Mouse (Mus musculus): ENCODE measurements around the gene Vmn1r191. TPM values are rescaled to one million over a fixed set of nuclear protein-coding genes. Genes with fewer than 3 reads are reported as not detected.

Gene Vmn1r191
- polyA plus RNA-seq, 1 experiment from 2014 or later = not detected

Small RNAs within 50 kb of the gene (microRNA-seq; reads per million reads assigned to microRNA genes)
- gene Gm23282 (not detected), gene Gm25084 (not detected)

Other genes starting within 250 kb of the Vmn1r191 start
- gene Zfp184, start 238.9 kb downstream of the Vmn1r191 start, polyA plus RNA-seq (2015; fragmentation: Nextera tagmentation; extraction: Ambion mirVana) = 12.0 and 13.7 TPM in 2 replicates
- not detected in 2 replicates for gene Pom121l2, start 202.8 kb downstream of the Vmn1r191 start, polyA plus RNA-seq (2015; fragmentation: Nextera tagmentation; extraction: Ambion mirVana)
- not detected in 2 replicates for gene Prss16, start 174.2 kb downstream of the Vmn1r191 start, polyA plus RNA-seq (2015; fragmentation: Nextera tagmentation; extraction: Ambion mirVana)
- gene Hist1h2ah, start 148.4 kb downstream of the Vmn1r191 start, polyA plus RNA-seq (2015; fragmentation: Nextera tagmentation; extraction: Ambion mirVana) = not detected in 2 replicates
- gene Hist1h2bk, start 148.1 kb downstream of the Vmn1r191 start, polyA plus RNA-seq (2015; fragmentation: Nextera tagmentation; extraction: Ambion mirVana) = 1.3 TPM in 1 of 2 replicates, not detected in the other
- gene Hist1h4i, start 142.6 kb downstream of the Vmn1r191 start, polyA plus RNA-seq (2015; fragmentation: Nextera tagmentation; extraction: Ambion mirVana) = 4.0 and 4.9 TPM in 2 replicates
- gene Hist1h2ag, start 141.0 kb downstream of the Vmn1r191 start, polyA plus RNA-seq (2015; fragmentation: Nextera tagmentation; extraction: Ambion mirVana) = 1.8 and 8.3 TPM in 2 replicates
- gene Hist1h2bj, start 140.8 kb downstream of the Vmn1r191 start, polyA plus RNA-seq (2015; fragmentation: Nextera tagmentation; extraction: Ambion mirVana) = 1.5 and 2.3 TPM in 2 replicates
- gene Vmn1r188, start 99.5 kb downstream of the Vmn1r191 start, polyA plus RNA-seq (2015; fragmentation: Nextera tagmentation; extraction: Ambion mirVana) = not detected in 2 replicates
- not detected in 2 replicates for gene Vmn1r189, start 78.1 kb downstream of the Vmn1r191 start, polyA plus RNA-seq (2015; fragmentation: Nextera tagmentation; extraction: Ambion mirVana)
- gene Vmn1r192, start 7.2 kb upstream of the Vmn1r191 start, polyA plus RNA-seq (2015; fragmentation: Nextera tagmentation; extraction: Ambion mirVana) = not detected in 2 replicates
- not detected in 2 replicates for gene Vmn1r193, start 39.2 kb upstream of the Vmn1r191 start, polyA plus RNA-seq (2015; fragmentation: Nextera tagmentation; extraction: Ambion mirVana)
- not detected in 2 replicates for gene Vmn1r194, start 60.2 kb upstream of the Vmn1r191 start, polyA plus RNA-seq (2015; fragmentation: Nextera tagmentation; extraction: Ambion mirVana)
- gene Vmn1r195, start 86.6 kb upstream of the Vmn1r191 start, polyA plus RNA-seq (2015; fragmentation: Nextera tagmentation; extraction: Ambion mirVana) = not detected in 2 replicates
- not detected in 2 replicates for gene Vmn1r196, start 106.0 kb upstream of the Vmn1r191 start, polyA plus RNA-seq (2015; fragmentation: Nextera tagmentation; extraction: Ambion mirVana)
- not detected in 2 replicates for gene Vmn1r197, start 140.6 kb upstream of the Vmn1r191 start, polyA plus RNA-seq (2015; fragmentation: Nextera tagmentation; extraction: Ambion mirVana)
- not detected in 2 replicates for gene Vmn1r198, start 166.4 kb upstream of the Vmn1r191 start, polyA plus RNA-seq (2015; fragmentation: Nextera tagmentation; extraction: Ambion mirVana)
- not detected in 2 replicates for gene Vmn1r199, start 195.8 kb upstream of the Vmn1r191 start, polyA plus RNA-seq (2015; fragmentation: Nextera tagmentation; extraction: Ambion mirVana)
- not detected in 2 replicates for gene Vmn1r200, start 206.4 kb upstream of the Vmn1r191 start, polyA plus RNA-seq (2015; fragmentation: Nextera tagmentation; extraction: Ambion mirVana)